Mouse (Mus musculus) urinary bladder, postnatal 10 days (tissue): ENCODE results near the gene Dhrs13.
"Not testable (repeated sequence)": the region's sequence is repeated elsewhere in the genome, so short reads cannot be mapped to it uniquely, and the experiment has no call there.

Source experiments
- DNase-seq: peaks from one replicate; pipeline ENCODE4 v3.0.0; 2022; ENCODE audit warnings: low spot score

The Dhrs13 gene

GRCm38 (mm10) chr11:78042290-78042870, 10.3 kb downstream of the Dhrs13 start:
- not testable (repeated sequence) for DNase-seq

DNA sequence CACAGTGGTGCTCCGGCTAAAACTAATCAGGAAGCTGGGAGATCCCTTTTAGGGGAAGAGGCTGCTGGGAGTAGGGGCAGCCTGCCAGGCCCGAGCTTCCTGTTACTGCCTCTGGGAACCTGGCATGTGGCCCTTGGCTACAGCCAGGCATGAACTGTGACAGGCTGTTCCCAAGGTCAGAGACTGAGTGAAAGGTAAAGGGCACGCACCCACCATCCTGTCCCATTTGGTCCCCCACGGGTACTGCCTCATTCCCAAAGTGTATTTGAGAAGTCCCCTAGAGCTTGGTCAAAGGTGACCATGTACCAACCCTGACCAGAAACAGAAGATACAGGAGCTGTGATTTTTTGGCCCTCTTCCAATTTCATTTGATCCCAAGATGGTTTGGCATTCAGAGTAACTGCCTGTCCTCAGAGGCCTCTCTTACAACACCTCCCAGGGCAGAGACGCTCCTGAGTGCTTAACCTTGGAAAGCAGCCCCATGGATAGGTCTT, 12.7 kb downstream of the Dhrs13 start:
- DNase-seq: no peak

DNA sequence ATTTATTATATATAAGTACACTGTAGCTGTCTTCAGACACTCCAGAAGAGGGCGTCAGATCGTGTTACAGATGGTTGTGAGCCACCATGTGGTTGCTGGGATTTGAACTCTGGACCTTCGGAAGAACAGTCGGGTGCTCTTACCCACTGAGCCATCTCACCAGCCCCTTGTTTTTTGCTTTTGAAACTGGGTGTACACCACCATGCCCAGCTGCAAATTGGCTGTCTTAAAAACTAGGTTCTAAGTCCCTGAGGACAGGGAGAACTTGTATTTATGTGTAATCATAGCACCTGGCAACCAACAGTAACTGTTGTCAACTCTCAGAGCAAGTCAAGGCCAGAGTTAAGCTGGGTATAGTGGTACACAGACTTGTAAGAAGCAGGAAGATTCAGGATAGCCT, 16.6 kb downstream of the Dhrs13 start:
- not testable (repeated sequence) for DNase-seq

- no peak for DNase-seq
Measured at GRCm38 (mm10) chr11:78053078-78053477, 21.0 kb downstream of the Dhrs13 start.

- DNase-seq: no peak
Measured at GRCm38 (mm10) chr11:78056946-78057345, 24.9 kb downstream of the Dhrs13 start.

- no peak for DNase-seq
Measured at GRCm38 (mm10) chr11:78059833-78060757, 28.0 kb downstream of the Dhrs13 start.

GRCm38 (mm10) chr11:78062563-78062962, 30.5 kb downstream of the Dhrs13 start:
- no peak for DNase-seq

DNA sequence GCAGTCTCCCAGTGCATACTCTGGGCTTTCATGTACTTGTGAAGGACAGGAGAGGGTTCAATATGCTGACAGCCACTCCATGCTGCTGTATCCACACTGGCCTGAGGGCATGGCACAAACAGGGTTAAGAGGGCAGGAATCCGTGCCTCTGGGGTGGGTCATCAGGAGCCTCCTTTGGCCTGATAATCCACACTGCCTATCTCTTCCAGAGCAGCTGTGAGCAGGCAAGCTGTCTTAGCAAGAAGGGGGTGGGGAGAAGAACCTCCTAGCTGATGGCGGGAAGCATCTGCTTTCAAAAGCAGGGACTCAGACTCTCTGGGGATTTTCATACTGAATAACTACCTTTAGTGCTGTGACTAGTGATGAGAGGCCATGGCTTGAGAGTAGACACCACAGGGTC, 33.8 kb downstream of the Dhrs13 start:
- no peak for DNase-seq

DNA sequence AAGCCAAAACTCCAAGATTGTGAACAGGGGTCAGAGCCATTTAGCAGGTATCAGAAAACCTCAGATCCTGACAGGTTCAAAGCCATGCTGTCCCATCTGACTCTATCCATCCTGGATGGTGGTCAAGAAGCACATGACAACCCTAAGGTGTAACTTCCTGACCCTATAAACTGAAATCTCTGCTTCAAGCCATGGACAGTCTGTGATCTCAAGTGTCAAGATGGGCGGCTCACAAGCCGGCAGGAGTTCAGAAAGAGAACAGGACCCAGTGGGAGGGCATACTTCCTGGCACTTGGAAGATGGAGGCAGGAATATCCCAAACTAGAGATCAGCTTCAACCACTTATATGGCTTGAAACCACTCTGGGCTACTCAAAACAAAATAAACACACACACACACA, 34.6 kb downstream of the Dhrs13 start:
- no peak for DNase-seq

DNA sequence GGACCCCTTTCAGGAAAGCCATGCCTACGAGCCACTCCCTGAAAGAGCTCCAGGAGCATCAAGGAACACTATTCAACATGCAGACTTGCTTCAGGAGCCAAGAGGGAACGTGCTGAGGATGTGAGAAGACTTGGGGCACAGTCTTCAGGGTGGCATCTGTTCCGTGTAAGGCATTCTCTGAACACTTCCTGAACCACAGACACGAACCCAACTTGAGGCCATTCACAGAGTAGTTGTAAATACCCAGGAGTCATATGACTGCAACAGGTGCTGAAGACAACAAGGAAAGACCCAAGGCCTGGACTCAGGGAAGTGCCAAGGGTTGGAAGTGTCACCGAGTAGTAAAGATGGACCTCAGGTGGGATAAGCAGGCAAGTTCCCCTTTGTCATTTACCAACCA, 35.5 kb downstream of the Dhrs13 start:
- no peak for DNase-seq

- DNase-seq: no peak
Measured at GRCm38 (mm10) chr11:78069130-78069529, 37.0 kb downstream of the Dhrs13 start.

GRCm38 (mm10) chr11:78069646-78070045, 37.6 kb downstream of the Dhrs13 start:
- no peak for DNase-seq

- no peak for DNase-seq
Measured at GRCm38 (mm10) chr11:78071938-78072337, 39.9 kb downstream of the Dhrs13 start.

- no peak for DNase-seq
Measured at GRCm38 (mm10) chr11:78072425-78073130, 40.5 kb downstream of the Dhrs13 start.

GRCm38 (mm10) chr11:78073577-78074276, 41.6 kb downstream of the Dhrs13 start:
- DNase-seq: no peak

- DNase-seq: no peak
Measured at GRCm38 (mm10) chr11:78074277-78074652, 42.2 kb downstream of the Dhrs13 start.

DNA sequence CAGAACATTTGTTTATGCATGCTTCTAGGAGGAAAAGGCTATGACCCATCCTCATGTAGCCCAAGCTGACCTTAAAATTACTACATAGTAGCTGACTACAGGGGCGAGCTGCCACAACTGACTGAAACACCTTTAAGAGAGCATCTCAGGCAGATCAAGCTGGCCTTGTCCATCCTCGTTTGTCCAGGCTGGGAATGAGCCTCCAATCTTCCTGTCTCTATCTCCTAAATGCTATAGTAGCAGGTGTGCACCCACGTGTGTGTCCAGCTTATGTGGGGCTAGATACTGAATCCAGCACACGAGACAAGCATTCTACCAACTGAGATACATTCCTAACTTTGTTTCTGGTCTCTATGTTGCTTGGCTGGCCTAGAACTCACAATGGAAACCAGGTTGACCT, 42.6 kb downstream of the Dhrs13 start:
- no peak for DNase-seq

- peak; percentile 52 for DNase-seq
Measured at GRCm38 (mm10) chr11:78079961-78080921, 48.2 kb downstream of the Dhrs13 start, which contains the start of gene Eral1. Gene Eral1, minus strand, starts transcription at chr11:78080383.

- no peak for DNase-seq
Measured at GRCm38 (mm10) chr11:78083595-78083994, 51.5 kb downstream of the Dhrs13 start.

DNA sequence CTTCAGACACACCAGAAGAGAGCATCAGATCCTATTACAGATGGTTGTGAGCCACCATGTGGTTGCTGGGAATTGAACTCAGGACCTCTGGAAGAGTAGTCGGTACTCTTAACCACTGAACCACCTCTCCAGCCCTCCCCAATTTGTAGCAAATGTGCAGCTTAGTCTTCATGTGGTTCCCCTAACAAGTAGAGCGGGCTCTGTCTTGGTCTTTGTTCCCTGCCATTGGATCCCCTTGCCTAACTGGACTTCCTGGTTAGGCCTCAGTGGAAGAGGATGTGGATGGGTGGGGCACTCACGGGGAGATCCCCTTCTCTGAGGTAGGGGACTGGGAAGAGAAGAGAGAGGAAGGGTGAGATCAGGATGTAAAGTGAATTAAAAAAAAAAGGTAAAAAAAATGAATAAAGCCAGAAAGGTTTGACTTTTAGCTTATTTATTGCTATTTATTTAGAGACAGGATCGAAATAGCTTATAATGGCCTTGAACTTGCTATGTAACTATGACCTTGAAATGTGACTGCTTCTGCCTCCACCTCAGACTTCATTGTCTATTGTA, 54.9 kb downstream of the Dhrs13 start:
- DNase-seq: no peak
